Mouse (Mus musculus) myocyte (in vitro differentiated cells): Measurements from ENCODE around the gene Gigyf1.

Source experiments
- E2F4 ChIP-seq: IDR thresholded peaks from one replicate; pipeline ENCODE4 v1.6.1; 2011; ENCODE audit warnings: mild to moderate bottlenecking, control low read depth, moderate library complexity; ENCODE audit not compliant: insufficient read depth
- MAX ChIP-seq: IDR thresholded peaks from one replicate; pipeline ENCODE4 v1.6.1; 2011; ENCODE audit warnings: low read depth, mild to moderate bottlenecking, control low read depth
- MYOD1 ChIP-seq, 3 experiments: IDR thresholded peaks; one replicate each; pipeline ENCODE4 v1.6.1; 2011; ENCODE audit warnings: control low read depth in 2 of 3, low read depth in 2 of 3, mild to moderate bottlenecking in 2 of 3, moderate library complexity in 1 of 3; ENCODE audit not compliant: insufficient read length in 2 of 3, control insufficient read depth in 1 of 3
- POLR2A ChIP-seq: IDR thresholded peaks from one replicate; pipeline ENCODE4 v1.6.1; 2011; ENCODE audit warnings: low read depth, mild to moderate bottlenecking, control low read depth, moderate library complexity; ENCODE audit not compliant: insufficient read length
- POLR2AphosphoS2 ChIP-seq: IDR thresholded peaks from one replicate; pipeline ENCODE4 v1.6.1; 2011; ENCODE audit warnings: low read depth, control low read depth; ENCODE audit not compliant: insufficient read length
- TCF12 ChIP-seq: IDR thresholded peaks from one replicate; pipeline ENCODE4 v1.6.1; 2011; ENCODE audit warnings: mild to moderate bottlenecking, control low read depth; ENCODE audit not compliant: poor library complexity, insufficient read depth, severe bottlenecking
- TCF3 ChIP-seq: IDR thresholded peaks from one replicate; pipeline ENCODE4 v1.6.1; 2011; ENCODE audit warnings: low read depth, control low read depth; ENCODE audit not compliant: insufficient read length
- USF1 ChIP-seq: IDR thresholded peaks from one replicate; pipeline ENCODE4 v1.6.1; 2011; ENCODE audit warnings: low read depth, mild to moderate bottlenecking, control low read depth, moderate library complexity

DNA sequence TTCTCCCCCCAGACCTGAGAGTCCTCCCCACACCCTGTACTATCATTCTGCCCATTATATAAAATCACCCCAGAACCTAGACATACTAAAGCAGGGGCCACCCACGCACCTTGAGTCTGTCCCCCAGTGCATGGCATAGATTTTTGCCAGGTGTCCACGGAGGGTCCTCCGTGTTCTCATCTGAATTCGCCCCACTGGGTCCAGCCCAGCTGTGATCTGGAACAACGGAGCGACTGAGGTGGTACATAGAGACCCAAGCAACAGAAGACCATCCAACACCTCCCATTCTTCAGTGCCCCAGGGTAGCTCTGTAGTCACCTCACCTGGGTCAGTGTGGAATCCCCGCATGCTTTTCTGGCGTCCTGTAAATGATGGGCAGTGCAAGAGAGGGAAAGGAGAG, 11.7 kb downstream of the Gigyf1 start:
- no peak for TF ChIP-seq USF1
- TF ChIP-seq POLR2A: no peak
- no peak for TF ChIP-seq MAX
- no peak for TF ChIP-seq TCF3
- TF ChIP-seq E2F4: no peak
- TF ChIP-seq POLR2AphosphoS2: no peak
- no peak for TF ChIP-seq TCF12
- no peak for TF ChIP-seq MYOD1 (IDR thresholded peaks at IDR 0.05; ENCODE audit: control insufficient read depth in 1 of 3, insufficient read length in 2 of 3, low read depth in 2 of 3)
